Mouse (Mus musculus) ES-E14 (cell line): Measurements from ENCODE around the gene Furin.

ENCODE experiments used
- HCFC1 ChIP-seq: IDR thresholded peaks from 2 replicates; pipeline ENCODE4 v1.6.1; 2012; ENCODE audit warnings: low read length, inconsistent platforms, borderline replicate concordance; ENCODE audit not compliant: insufficient read depth
- MAFK ChIP-seq: IDR thresholded peaks from 2 replicates; pipeline ENCODE4 v1.6.1; 2014; ENCODE audit warnings: mild to moderate bottlenecking, low read depth, low read length, inconsistent platforms; ENCODE audit not compliant: insufficient read depth

GRCm38 (mm10) chr7:80368009-80368408 lies 37.2 kb downstream of the Furin start:
- TF ChIP-seq MAFK (no peak), HCFC1 (no peak)
